Mouse (Mus musculus) intestine, postnatal 0 days (tissue): ENCODE results near the gene Bbx. TPM values are rescaled to one million over a fixed set of nuclear protein-coding genes. Genes with fewer than 3 reads are reported as not detected.

Experiments
- ATAC-seq: fragments of 200-750 bp; cut with Nextera tagmentation; 2 replicates; pipeline ENCODE4 v1.8.0; 2017; ENCODE audit warnings: mild to moderate bottlenecking, moderate TSS enrichment, moderate library complexity
- H3K27ac ChIP-seq: fragments of 300-500 bp; sonication (generic); 2 replicates; pipeline ENCODE4 v1.5.1; 2014; ENCODE audit warnings: mild to moderate bottlenecking, low read depth, low read length, moderate library complexity
- H3K27me3 ChIP-seq: fragments of 300-500 bp; sonication (generic); replicated peaks from 2 replicates; pipeline ENCODE4 v1.6.1; 2014; ENCODE audit warnings: low read length, mixed read lengths; ENCODE audit not compliant: control insufficient read depth, insufficient read depth
- H3K36me3 ChIP-seq: fragments of 300-500 bp; sonication (generic); 2 replicates; pipeline ENCODE4 v1.6.1; 2014; ENCODE audit warnings: mild to moderate bottlenecking, moderate library complexity; ENCODE audit not compliant: control insufficient read depth, insufficient read depth
- H3K4me1 ChIP-seq: fragments of 300-500 bp; sonication (generic); replicated peaks from 2 replicates; pipeline ENCODE4 v1.6.1; 2014; ENCODE audit warnings: antibody characterized with exemption, low read length, mixed read lengths; ENCODE audit not compliant: control insufficient read depth, insufficient read depth
- H3K4me2 ChIP-seq: fragments of 300-500 bp; sonication (generic); replicated peaks from 2 replicates; pipeline ENCODE4 v1.6.1; 2014; ENCODE audit warnings: low read depth, mild to moderate bottlenecking, moderate library complexity
- H3K4me3 ChIP-seq: fragments of 300-500 bp; sonication (generic); 2 replicates; pipeline ENCODE4 v1.5.1; 2014; ENCODE audit warnings: low read depth, low read length
- H3K9ac ChIP-seq: fragments of 300-500 bp; sonication (generic); 2 replicates; pipeline ENCODE4 v1.6.1; 2014; ENCODE audit warnings: mild to moderate bottlenecking, low read depth, low read length
- H3K9me3 ChIP-seq: fragments of 300-500 bp; sonication (generic); 2 replicates; pipeline ENCODE4 v1.6.1; 2016; ENCODE audit warnings: mixed run types; ENCODE audit not compliant: control insufficient read depth
- CTCF ChIP-seq: sonication (generic); IDR thresholded peaks from 2 replicates; pipeline ENCODE4 v1.5.1; 2016; ENCODE audit warnings: low read depth, mild to moderate bottlenecking, control low read depth, antibody characterized with exemption, moderate library complexity
- WGBS: fragments of 180-500 bp; shearing (Covaris S2); extraction: QIAGEN DNeasy Blood & Tissue Kit; methylation state at CpG from one replicate; pipeline ENCODE4 v1.1.7; 2014; 5-methylcytosine and 5-hydroxymethylcytosine counted together
- polyA plus RNA-seq: library from polyadenylated mRNA; unstranded; fragments of >200 nt; fragmentation: Nextera tagmentation; extraction: Ambion mirVana; gene quantifications from 2 replicates; pipeline ENCODE4 v1.2.1, GENCODE M21; 2015

Bbx gene
- polyA plus RNA-seq, 1 experiment from 2014 or later, result 14.6 TPM

DNA sequence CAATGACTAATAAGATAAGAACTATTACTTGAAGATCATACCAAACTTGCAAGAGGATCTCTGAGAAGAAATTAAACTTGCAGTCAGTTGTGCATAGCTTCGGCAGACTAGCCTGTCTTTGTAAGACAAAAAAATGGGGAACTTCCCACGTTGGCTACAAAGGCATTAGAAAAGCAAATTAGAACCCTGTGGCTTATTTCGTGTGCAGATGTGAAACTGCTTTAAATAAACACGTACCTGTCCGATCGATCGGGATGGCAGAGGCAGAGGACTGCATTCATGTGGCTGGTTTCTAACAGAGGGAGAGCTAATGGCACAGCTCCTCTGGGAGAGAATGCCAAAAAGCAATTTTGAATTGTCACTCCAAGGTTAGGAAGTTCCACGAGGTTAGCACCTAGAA is 16.8 kb downstream of the Bbx start:
- no peak overlapping the region for H3K27ac ChIP-seq
- ATAC-seq, result no peak
- no peak overlapping the region for H3K9ac ChIP-seq
- no peak overlapping the region for H3K4me3 ChIP-seq
- WGBS, result 76% methylated on average over 8 of the region's 8 CpGs
- H3K4me2 ChIP-seq, result no peak overlapping the region
- no peak for TF ChIP-seq CTCF
- no peaks in the 10 kb centered on the region for H3K9me3 ChIP-seq
- H3K27me3 ChIP-seq, result no peaks in the 10 kb centered on the region
- peaks cover 6% of the 10 kb centered on the region; the same call in 1 of the 2 replicates for H3K36me3 ChIP-seq
- no peaks in the 10 kb centered on the region for H3K4me1 ChIP-seq

DNA sequence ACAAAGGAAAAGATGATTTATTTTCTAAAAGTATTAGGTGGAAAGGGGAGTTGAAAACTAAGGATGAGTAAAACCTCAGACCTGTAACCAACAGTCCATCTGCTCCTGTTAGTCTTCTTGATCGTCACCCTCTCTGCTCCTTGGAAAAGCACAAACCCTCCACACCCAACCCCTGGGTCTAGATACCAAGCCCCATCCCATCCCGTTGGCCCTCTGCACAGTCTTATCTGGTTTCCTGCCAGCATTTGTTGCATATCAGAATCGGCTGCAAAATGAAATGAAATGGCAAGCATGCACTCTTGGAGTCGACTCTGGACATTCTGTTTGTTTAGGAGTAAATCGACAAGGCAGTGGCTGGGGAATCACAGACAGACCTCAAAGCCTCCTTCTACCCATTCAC is 29.3 kb downstream of the Bbx start:
- H3K4me1 ChIP-seq, result no peaks in the 10 kb centered on the region
- 55% methylated on average over 5 of the region's 5 CpGs for WGBS
- no peaks in the 10 kb centered on the region for H3K27me3 ChIP-seq
- ATAC-seq, result no peak
- TF ChIP-seq CTCF, result no peak
- no peak overlapping the region for H3K4me3 ChIP-seq
- no peak overlapping the region for H3K9ac ChIP-seq
- H3K36me3 ChIP-seq, result no peaks in the 10 kb centered on the region
- no peak overlapping the region for H3K27ac ChIP-seq
- no peak overlapping the region for H3K4me2 ChIP-seq
- H3K9me3 ChIP-seq, result no peaks in the 10 kb centered on the region

DNA sequence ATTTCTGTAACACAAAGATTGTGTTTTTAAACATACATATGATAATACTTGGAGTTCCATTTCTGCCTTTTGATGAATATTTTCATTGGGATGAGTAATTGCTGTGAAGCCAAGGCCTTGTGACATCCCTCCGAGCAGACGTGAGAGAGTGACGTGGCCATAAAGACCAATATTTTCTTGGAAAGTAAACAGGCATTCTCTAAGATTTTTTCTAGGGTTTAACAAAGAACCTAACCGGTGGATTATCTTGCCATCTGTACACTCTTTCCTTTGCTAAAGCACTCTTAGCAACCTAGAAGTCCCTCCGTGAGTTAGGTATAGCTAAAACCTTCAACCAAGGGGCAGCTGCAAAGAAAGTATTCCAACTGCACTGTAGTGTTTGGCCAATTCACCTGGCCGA is 32.4 kb downstream of the Bbx start:
- TF ChIP-seq CTCF, result no peak
- Histone ChIP-seq H3K9me3 (no peaks in the 10 kb centered on the region), H3K4me2 (no peak overlapping the region), H3K27ac (no peak overlapping the region), H3K27me3 (no peaks in the 10 kb centered on the region), H3K4me1 (no peaks in the 10 kb centered on the region), H3K4me3 (no peak overlapping the region), H3K9ac (no peak overlapping the region), H3K36me3 (no peaks in the 10 kb centered on the region)
- ATAC-seq, result no peak
- 88% methylated on average over 6 of the region's 6 CpGs for WGBS

DNA sequence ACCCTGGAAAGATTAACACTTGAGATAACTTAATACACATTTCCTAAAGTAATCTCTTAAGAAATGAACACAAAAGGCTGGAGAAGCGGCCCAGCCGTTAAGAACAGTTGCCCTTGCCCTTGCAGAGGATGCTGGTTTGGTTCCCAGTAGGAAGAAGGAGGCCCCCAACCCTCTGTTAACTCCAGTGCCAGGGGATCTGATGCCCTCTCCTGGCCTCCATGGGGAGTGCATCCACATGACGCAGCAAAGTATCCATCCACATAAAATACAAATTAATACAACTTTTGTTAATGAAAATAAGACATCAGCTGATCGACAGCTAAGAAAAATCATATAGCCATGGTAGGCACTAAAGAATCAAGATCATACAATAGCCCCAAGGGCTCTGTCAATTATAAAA is 33.6 kb downstream of the Bbx start:
- ATAC-seq, result no peak
- no peaks in the 10 kb centered on the region for H3K36me3 ChIP-seq
- peak; percentile 56 for TF ChIP-seq CTCF
- no peak overlapping the region for H3K4me3 ChIP-seq
- no peaks in the 10 kb centered on the region for H3K4me1 ChIP-seq
- no peak overlapping the region for H3K4me2 ChIP-seq
- no peaks in the 10 kb centered on the region for H3K27me3 ChIP-seq
- no peaks in the 10 kb centered on the region for H3K9me3 ChIP-seq
- no peak overlapping the region for H3K27ac ChIP-seq
- H3K9ac ChIP-seq, result no peak overlapping the region
- WGBS, result 89% methylated on average over 4 of the region's 4 CpGs

DNA sequence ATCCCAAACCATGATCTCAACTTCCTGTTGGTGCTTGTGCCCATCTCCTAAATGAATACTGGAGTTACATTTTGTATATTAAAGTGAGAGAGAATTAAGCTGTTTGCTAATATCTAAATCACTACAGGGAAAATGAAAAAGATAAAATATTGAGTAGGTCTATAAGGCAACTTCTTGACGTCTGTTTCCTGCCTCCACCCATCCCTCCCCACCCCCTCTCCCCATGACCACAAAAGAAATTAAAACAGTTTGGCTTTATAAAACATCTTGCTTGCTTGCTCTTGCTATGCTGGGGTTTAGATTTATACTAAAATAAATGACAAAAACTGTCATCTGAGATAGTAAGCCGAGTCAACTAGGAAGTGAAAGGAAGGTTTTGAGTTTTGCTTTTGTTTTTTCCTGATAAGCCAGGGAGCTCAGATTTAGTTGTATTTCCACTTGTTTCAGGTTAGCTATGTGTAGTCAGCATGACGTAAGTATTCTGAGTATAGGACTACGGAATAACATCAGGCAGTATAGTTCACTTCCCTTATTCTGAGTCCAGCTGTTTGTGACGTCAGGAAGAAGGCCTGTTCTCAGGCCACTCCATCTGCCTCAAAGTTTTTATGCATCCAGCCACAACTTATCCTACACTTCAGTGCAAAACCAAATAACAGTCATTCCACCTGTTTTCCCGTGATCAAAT is 36.1 kb downstream of the Bbx start:
- Histone ChIP-seq H3K4me2 (no peak overlapping the region), H3K4me3 (no peak overlapping the region), H3K9ac (no peak overlapping the region), H3K4me1 (no peaks in the 10 kb centered on the region), H3K36me3 (no peaks in the 10 kb centered on the region), H3K9me3 (no peaks in the 10 kb centered on the region), H3K27me3 (no peaks in the 10 kb centered on the region), H3K27ac (no peak overlapping the region)
- WGBS, result 71% methylated on average over 6 of the region's 6 CpGs
- ATAC-seq, result no peak
- no peak for TF ChIP-seq CTCF

DNA sequence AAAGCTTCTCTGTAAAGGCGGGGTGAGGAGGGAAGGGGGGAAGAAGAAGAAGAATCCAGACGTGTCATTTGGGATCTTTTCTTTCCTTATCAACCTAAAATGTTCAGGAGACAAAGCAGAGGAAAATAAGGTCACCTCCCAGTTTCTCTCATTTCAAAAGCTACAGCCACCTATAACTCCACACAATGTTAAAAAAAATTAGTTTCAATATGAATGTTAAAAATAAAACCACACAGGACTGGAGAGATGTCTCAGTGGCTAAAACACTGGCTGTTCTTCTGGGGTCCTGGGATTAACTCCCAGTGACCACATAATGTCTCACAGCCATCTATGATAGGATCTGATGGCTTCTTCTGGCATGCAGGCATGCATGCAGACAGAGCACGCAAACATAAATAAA is 43.7 kb downstream of the Bbx start:
- Histone ChIP-seq H3K36me3 (no peaks in the 10 kb centered on the region), H3K4me3 (no peak overlapping the region), H3K9ac (no peak overlapping the region), H3K27me3 (no peaks in the 10 kb centered on the region), H3K4me2 (no peak overlapping the region), H3K4me1 (no peaks in the 10 kb centered on the region), H3K9me3 (no peaks in the 10 kb centered on the region), H3K27ac (no peak overlapping the region)
- 77% methylated on average over 3 of the region's 3 CpGs for WGBS
- no peak for TF ChIP-seq CTCF
- no peak for ATAC-seq

DNA sequence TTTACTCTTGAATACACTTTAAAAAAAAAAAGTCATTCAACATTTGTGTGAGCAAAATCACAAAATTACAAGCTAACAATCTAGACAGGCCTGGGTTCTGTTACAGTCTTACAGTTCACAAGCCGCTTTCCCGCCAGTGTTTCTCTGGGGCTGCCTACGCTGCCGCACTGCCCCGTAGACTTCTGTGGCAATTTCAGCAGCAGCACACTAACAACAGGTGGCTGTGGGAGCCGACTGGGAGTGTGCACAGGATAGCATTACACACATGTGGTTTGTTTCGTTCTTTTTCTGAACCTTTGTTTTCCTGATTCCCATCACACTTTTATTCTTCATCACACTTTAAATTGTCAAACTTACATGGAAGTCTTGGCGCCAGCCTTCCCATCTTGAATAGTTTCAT is 48.6 kb downstream of the Bbx start:
- no peak for TF ChIP-seq CTCF
- no peaks in the 10 kb centered on the region for H3K27me3 ChIP-seq
- WGBS, result 90% methylated on average over 8 of the region's 8 CpGs
- H3K36me3 ChIP-seq, result no peaks in the 10 kb centered on the region
- no peaks in the 10 kb centered on the region for H3K9me3 ChIP-seq
- no peak overlapping the region for H3K4me3 ChIP-seq
- no peak for ATAC-seq
- no peak overlapping the region for H3K4me2 ChIP-seq
- H3K9ac ChIP-seq, result no peak overlapping the region
- no peak overlapping the region for H3K27ac ChIP-seq
- no peaks in the 10 kb centered on the region for H3K4me1 ChIP-seq
